Mouse (Mus musculus): ENCODE results near the gene Acsl5.

The Acsl5 gene

GRCm38 (mm10) chr19:55241186-55241645 lies 10.5 kb upstream of the Acsl5 start, which contains the start of gene Gucy2g:
Gene Gucy2g (minus strand): TSS chr19:55241236.
- no peak for DNase-seq

- peak; percentile 49 for DNase-seq
Measured at GRCm38 (mm10) chr19:55244791-55245231, 6.9 kb upstream of the Acsl5 start.

DNA sequence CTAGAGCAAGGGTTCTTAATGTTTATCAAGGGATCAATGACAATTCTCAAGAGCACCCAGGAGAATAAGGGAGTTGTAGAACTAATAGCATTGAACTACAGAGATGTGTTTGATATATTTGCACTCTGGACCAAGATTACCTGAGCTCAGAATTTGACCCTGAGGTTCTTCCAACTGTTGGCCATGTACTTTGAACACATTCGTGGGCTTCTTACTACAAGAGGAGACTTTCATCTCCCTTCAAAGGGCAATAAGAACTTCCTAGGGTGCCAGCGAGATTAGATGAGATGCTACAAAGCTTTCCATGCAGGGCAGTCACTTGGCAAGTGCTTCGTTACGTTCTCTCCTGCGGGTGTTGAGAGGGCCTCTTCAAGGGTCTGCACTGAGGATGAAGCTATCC lies 4.2 kb upstream of the Acsl5 start:
- no peak for DNase-seq

- no peak for DNase-seq
Measured at GRCm38 (mm10) chr19:55247991-55248520, 3.7 kb upstream of the Acsl5 start.

DNA sequence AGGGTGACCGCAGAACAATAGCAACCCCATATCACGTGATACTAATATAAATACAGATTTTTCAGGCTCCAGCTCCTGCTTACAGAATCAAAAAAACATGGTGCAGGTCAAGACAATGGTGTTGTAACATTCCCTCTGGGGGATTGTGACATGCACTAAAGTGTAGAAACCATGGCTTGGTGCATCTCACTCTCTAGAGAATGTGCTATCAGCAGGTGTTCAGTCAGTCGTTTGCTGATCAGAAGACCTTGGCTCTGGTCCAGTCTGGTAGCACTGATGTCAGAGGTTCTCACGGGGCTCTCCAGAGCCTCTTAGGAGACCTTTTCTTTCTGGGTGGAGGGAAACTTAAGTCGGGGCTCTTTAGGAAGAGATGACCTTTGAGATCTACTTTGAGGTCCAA lies 1.3 kb upstream of the Acsl5 start:
- DNase-seq, result no peak

DNA sequence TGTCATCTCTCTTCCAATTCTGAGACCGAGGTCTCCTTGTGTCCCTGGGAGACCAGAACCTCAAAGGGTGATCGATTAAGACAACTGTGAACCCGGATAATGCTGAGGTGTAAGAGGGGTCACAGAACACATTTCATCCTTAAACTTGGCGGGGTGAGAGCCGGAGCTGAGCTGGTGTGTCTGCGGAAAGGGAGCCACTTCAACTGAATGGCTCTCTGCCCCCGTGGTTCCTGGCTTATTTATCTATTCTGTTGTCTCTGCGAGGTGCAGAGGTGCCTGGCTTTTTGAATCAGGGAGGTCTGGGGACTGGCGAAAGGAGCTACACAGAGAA lies 1.5 kb downstream of the Acsl5 start:
- DNase-seq, result no peak

DNA sequence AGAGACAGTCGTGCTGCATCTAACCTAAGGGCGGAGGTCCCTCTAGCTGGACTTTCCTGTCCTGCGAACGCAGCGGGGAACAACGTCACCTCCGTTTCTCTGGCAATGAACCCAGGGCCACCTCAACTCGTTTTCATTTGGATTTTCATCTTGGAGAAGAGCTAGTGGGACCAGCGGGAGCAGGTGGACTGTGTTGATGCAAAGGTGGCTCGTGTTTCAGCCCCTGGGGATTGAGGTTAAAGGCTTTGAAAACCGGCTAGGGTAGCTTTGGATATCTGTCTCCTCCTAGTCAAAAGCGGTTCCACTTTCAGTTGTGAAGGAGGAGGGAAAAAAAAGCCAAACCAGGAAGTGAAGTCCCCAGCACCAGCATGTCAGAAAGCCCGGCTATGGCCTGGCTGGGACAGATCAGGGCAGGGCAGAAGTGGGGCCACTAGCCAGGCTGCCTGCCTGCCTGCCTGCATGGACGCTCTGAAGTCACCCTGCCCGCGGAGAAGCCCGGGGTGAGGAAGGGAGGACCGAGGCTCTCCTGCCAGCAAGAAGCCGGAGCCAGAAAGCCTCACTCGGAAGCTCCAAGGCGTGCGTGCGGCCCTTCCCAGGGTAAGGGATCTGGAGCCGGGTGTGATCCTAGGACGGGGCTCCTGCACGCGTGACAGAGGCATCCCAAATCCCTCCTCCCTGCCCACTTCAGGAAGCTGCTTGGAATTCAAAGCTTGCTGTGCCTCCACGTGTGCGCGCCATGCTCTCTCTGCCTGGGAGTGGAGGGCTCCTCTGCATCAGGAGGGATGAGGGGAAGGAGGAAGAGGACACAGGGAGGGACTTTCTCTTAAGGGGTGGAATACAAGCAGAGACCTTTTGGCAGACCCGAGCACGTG lies 2.1 kb downstream of the Acsl5 start:
- DNase-seq, result peak; percentile 73

DNA sequence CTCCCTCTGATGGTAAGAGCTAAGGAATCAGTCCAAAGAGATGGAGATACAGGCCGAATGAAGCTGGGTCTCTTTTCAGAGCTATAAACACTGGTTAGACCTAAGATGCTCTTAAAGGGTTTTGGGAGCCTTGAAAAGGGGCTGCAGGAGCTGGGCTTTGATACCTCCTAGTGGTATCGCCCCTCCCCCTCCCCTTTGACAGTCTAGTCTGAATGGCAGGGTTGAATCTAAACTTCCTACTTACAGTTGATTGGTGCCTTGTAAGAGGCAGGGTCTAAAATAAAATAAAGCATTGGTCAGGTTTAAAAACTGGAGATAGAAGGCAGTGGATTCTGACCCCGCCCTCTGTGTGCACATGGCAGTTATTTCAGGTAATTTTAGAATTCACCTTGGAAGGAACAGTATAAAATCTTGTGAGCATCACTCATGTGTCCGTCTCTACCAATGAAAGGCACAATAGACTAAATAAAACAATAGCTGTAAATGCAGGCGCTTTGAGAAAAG lies 2.8 kb downstream of the Acsl5 start:
- peak; percentile 74 for DNase-seq

- no peak for DNase-seq
Measured at GRCm38 (mm10) chr19:55256156-55256555, 4.4 kb downstream of the Acsl5 start.

DNA sequence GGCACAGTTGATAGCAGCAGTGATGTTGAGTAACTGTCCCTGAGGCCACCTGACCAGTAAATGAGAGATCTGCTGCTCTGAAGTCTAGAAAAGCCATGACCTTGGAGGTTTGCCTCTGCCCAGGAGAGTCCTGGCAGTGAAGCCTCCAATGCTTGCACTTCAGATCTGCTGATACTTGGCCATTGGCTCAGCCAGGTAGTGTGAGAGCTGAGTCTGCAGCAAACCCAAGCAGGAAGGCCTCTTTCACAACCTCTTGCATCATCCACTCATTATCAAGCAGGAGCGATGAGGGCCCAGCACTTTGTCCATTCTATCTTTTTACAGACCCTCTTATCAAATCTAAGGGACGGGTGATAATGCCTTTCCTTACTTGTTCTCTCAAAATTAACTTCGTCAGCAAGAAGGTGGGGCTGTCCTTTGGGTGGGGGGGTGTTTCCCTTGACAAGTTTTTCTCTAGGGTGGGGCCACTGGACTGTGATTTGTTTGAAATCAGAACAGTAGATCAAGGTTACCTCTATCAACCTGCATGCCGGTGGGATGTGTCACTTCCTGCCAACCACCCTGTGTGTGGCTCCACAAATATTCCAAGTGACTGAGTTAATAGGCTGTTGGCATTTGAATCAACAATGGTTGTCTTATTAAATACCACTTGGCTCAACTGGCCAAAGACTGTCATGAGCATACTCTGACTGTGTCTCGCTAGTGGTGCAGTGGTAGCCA lies 6.1 kb downstream of the Acsl5 start:
- DNase-seq, result no peak

- DNase-seq, result no peak
Measured at GRCm38 (mm10) chr19:55258514-55258913, 6.8 kb downstream of the Acsl5 start.

- no peak for DNase-seq
Measured at GRCm38 (mm10) chr19:55260389-55261184, 8.8 kb downstream of the Acsl5 start.

GRCm38 (mm10) chr19:55265269-55265668 lies 13.5 kb downstream of the Acsl5 start:
- no peak for DNase-seq

DNA sequence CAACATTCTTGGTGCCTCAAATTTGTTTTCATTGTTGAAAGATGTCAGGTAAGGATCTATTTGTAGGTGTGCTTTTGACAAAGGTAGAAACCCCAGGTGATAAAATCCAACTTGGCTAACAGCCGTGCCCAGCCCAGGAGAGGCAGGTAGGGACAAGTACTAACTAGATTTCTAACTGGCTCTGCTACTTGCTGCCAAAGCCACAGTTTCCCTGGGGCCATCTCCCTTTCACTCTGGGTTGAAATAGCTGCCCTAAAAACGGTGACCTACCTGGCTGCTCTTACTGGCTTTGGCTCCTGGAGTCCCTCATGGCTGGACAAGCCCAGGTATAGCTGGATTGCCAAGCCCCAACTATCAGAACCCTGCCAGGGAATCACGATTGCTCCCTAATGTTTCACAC lies 15.0 kb downstream of the Acsl5 start:
- DNase-seq, result no peak

- no peak for DNase-seq
Measured at GRCm38 (mm10) chr19:55268150-55268549, 16.4 kb downstream of the Acsl5 start.

DNA sequence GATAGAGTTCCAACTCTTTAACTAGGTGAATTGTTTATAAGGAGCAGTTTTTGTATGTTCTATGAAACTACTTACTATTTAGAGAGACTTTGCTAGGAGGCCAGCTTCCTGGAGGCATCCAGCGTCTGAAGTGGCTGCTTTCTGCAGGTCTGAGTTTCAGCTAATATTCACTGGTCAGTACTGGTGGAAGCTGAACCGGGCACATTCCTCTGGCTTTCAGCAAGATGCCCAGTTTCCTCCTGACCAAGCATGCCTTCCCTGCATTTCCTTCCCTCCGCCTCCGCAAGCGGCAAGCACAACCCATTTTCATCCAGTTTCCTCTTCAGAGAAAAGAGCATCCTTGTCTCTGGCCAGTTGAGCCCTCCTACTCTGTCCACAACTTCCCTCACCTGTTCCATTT lies 17.3 kb downstream of the Acsl5 start:
- no peak for DNase-seq

DNA sequence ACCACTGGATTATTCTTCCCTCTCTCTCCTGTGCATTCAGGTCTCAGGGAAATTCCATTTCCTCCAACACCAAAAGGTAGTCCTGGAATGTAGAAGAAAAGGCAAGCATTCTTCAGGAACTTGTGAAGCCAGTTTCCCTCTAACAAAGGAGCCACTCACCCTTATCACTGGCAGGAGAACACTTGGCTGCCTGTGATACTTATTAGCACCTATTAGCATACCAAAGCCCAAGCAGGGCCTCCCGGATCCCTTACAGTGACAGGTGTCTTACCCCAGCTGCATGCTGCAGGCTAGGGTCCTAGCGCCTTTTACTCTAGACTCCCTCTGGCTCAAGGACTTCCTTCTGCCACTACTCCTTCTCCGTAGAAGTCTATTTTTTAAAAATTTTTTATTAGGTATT lies 19.7 kb downstream of the Acsl5 start:
- peak; percentile 14 for DNase-seq

- DNase-seq, result no peak
Measured at GRCm38 (mm10) chr19:55273340-55273739, 21.6 kb downstream of the Acsl5 start.

GRCm38 (mm10) chr19:55276100-55276499 lies 24.4 kb downstream of the Acsl5 start:
- DNase-seq, result no peak

- no peak for DNase-seq
Measured at GRCm38 (mm10) chr19:55276770-55277169, 25.0 kb downstream of the Acsl5 start.

- DNase-seq, result no peak
Measured at GRCm38 (mm10) chr19:55284093-55284492, 32.4 kb downstream of the Acsl5 start.

- DNase-seq, result no peak
Measured at GRCm38 (mm10) chr19:55286034-55286433, 34.3 kb downstream of the Acsl5 start.

DNA sequence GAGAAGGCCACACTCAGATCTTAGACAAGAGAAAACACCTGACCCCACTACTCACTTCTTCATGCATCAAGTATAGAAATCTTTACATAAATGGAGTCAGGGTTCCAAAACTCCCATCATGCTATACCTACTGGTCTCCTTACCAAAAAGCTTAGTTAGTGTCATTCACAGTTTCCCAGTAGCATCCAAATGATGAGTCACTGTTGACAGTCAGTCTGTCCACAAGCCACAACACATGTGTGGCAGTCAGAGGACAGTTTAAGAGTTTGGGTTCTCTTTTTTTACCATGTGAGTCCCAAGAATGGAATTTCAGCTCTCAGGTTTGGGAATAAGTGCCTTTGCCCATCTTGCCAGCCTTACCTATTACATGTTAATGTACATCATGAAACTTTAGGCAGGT lies 37.2 kb downstream of the Acsl5 start:
- no peak for DNase-seq
